Mouse (Mus musculus): Measurements from ENCODE around the gene Stom. TPM values are rescaled to one million over a fixed set of nuclear protein-coding genes. Genes with fewer than 3 reads are reported as not detected.
A peak's percentile ranks its signal among the peaks of the same experiment; 100 is the strongest.

The Stom gene
- polyA plus RNA-seq, 1 experiment from 2014 or later, result 128 TPM

DNA sequence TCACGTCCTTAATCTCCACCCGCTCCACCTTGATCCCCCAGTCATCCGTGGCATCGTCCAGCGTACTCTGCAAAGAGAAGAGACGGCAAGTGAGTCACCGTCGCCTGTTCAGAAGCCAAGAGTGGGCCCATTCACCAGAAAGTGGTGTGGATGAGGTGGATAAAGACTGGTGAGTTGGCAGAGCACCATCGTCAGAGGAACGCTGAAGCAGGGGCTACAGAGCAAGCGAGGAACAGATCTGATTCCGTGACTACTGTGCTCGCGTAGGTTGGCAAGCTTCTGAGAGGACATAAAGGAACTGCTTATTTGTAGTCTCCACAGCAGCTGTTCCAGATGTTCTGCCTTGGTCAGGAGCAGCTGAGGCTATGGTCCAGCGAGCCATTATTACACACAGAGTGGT lies 16.4 kb downstream of the Stom start:
- no peak for DNase-seq
- peak overlapping the region; percentile 98; the same call in 1 of the 2 replicates for H3K27ac ChIP-seq
- ATAC-seq (ENCODE audit: low read depth), result no peak
- no peaks in the 10 kb centered on the region for H3K27me3 ChIP-seq
- peaks cover 100% of the 10 kb centered on the region for H3K36me3 ChIP-seq
- peaks cover 93% of the 10 kb centered on the region for H3K4me1 ChIP-seq (replicated peaks)
- WGBS (ENCODE audit: insufficient replicate concordance), result 92% methylated on average over 15 of the region's 15 CpGs
- H3K4me2 ChIP-seq, result no peak overlapping the region
- no peak overlapping the region for H3K9ac ChIP-seq
- no peaks in the 10 kb centered on the region for H3K9me3 ChIP-seq (replicated peaks)
- no peak overlapping the region for H3K4me3 ChIP-seq (replicated peaks)

DNA sequence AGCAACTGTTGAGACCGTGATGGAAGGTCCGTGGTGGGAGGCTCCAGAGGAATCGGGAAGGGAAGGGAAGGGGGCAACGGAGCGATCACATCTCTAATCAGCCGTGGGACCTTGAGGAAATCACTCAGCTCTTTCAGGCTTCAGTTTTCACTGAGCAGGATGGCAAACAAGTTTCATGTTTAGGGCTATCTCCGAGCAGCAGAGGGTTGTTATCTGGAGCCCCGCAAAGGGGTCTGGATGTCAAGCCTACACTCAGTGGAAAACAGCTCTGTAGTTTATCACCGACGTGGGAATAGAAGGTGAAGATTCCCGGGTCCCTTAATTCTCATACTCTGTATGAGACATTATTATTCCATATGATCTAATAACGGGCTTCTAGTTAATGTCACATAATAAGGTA lies 18.4 kb downstream of the Stom start:
- H3K4me1 ChIP-seq (replicated peaks), result peaks cover 77% of the 10 kb centered on the region

DNA sequence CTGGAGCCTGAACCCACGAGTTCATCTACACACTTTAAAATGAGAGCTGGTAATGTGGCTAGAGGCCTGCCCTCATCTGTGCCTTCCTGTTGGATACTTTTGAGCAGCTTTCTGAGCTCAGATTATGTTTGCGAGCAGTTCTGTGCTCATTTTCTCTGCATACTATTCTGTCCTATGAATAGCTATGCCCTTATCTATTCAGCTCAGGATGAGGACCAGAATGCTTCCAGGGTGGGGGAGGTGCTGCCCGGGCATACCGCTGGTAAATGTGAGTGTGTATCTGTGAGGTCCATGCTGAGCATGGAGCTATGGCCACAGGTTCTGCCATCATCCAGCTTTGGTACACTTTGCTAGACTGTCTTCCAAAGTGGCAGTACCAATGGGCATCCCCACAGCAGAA lies 19.2 kb downstream of the Stom start:
- peak overlapping the region; percentile 61 for H3K4me2 ChIP-seq
- H3K27ac ChIP-seq, result peak overlapping the region; percentile 98
- H3K9ac ChIP-seq, result peak overlapping the region; percentile 61
- H3K4me3 ChIP-seq (replicated peaks), result peak overlapping the region; percentile 25
- no peaks in the 10 kb centered on the region for H3K27me3 ChIP-seq
- peaks cover 69% of the 10 kb centered on the region for H3K4me1 ChIP-seq (replicated peaks)
- 19% methylated on average over 4 of the region's 4 CpGs for WGBS (ENCODE audit: insufficient replicate concordance)
- peak; percentile 75 for DNase-seq
- H3K36me3 ChIP-seq, result peaks cover 100% of the 10 kb centered on the region
- ATAC-seq (ENCODE audit: low read depth), result peak; percentile 89
- H3K9me3 ChIP-seq (replicated peaks), result no peaks in the 10 kb centered on the region

More for the DNA sequence above, 18.4 kb downstream of the Stom start:
- H3K27me3 ChIP-seq, result no peaks in the 10 kb centered on the region
- WGBS (ENCODE audit: insufficient replicate concordance), result 23% methylated on average over 12 of the region's 12 CpGs
- peak overlapping the region; percentile 61 for H3K4me2 ChIP-seq
- peak overlapping the region; percentile 61 for H3K9ac ChIP-seq
- no peaks in the 10 kb centered on the region for H3K9me3 ChIP-seq (replicated peaks)
- H3K4me3 ChIP-seq (replicated peaks), result peak overlapping the region; percentile 25
- ATAC-seq (ENCODE audit: low read depth) (peak; percentile 76), DNase-seq (peak; percentile 63)
- peaks cover 100% of the 10 kb centered on the region for H3K36me3 ChIP-seq
- peak overlapping the region; percentile 98 for H3K27ac ChIP-seq

DNA sequence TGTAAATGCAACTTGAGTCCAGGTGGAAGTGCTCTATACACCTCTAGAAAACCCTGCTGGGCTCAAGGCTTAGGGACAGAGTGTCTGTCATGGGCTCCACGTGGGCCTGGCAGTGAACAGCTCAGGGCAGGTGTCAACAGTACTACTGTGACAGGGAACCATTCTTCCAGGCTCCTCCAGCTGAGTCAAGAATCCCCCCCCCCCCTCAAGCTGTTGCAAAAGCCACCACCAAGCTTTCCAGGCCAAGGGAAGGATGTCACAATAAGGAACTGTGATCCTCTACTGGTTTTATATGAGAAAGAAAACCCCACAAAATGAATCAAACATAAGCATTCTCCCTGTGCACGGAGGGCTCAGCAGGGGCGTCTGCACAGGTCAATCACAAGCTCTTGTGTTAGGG lies 22.5 kb downstream of the Stom start:
- Histone ChIP-seq H3K4me1 (replicated peaks) (peaks cover 47% of the 10 kb centered on the region), H3K4me3 (replicated peaks) (no peak overlapping the region), H3K27me3 (no peaks in the 10 kb centered on the region), H3K9ac (no peak overlapping the region), H3K4me2 (no peak overlapping the region), H3K36me3 (peaks cover 79% of the 10 kb centered on the region), H3K9me3 (replicated peaks) (no peaks in the 10 kb centered on the region), H3K27ac (0 out of 2 replicates have a peak overlapping the region, but pooled peaks have one; percentile 9)
- 74% methylated on average over 3 of the region's 3 CpGs for WGBS (ENCODE audit: insufficient replicate concordance)
- no peak for DNase-seq
- no peak for ATAC-seq (ENCODE audit: low read depth)

DNA sequence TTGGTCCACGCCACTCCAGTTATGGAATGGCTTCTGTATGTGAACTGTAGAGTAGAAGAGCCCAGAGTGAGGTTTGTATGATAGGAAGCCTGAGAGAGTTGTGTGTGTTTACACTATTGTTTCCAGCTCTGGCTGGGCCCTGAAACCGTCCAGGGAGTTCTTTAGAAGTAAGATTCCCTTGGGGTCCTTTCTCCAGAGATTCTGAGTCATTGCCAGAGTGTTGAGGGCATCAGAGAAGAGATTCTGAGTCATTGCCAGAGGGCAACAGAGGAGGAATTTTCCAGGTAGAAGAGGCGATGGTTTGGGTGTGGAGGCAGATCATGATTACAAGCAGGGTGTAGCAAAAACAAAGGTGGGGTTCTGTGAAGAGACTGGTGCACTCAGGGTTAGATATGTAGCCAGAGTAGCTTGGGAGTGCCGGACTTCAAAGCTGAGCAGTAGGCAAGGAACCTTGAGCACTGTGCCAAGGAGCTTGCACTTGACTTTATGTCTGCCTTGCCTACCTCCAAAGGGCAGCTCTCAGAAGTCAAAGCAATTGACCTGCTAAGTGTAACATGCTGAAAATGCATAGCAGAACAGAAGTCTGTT lies 26.8 kb downstream of the Stom start:
- peaks cover 36% of the 10 kb centered on the region for H3K36me3 ChIP-seq
- H3K27ac ChIP-seq, result no peak overlapping the region
- H3K9me3 ChIP-seq (replicated peaks), result no peaks in the 10 kb centered on the region
- no peak overlapping the region for H3K4me3 ChIP-seq (replicated peaks)
- H3K27me3 ChIP-seq, result no peaks in the 10 kb centered on the region
- WGBS (ENCODE audit: insufficient replicate concordance), result 67% methylated on average over 4 of the region's 4 CpGs
- H3K4me1 ChIP-seq (replicated peaks), result peaks cover 14% of the 10 kb centered on the region
- DNase-seq (no peak), ATAC-seq (ENCODE audit: low read depth) (0 out of 2 replicates have a peak, but pooled peaks have one; percentile 34)
- no peak overlapping the region for H3K4me2 ChIP-seq
- no peak overlapping the region for H3K9ac ChIP-seq

DNA sequence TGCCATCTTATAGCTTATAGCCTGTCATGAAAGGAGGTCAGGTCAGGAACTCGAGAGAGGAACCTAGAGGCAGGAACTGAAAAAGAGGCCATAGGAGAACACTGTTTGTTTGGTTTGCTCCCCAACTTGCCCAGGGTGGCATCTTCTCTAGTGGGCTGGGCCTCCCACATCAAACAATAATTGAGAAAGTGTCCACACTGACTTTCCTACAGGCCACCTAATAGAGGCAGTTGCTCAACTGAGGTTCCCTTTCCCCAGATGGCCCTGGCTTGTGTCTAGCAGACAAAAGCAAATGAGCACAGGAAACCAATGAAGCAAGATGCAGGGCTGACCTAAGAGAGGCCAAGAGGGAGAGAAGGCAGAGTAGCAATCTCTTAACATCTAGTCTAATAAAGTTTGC lies 28.6 kb downstream of the Stom start:
- 37% methylated on average over 1 of the region's 1 CpGs for WGBS (ENCODE audit: insufficient replicate concordance)
- no peaks in the 10 kb centered on the region for H3K27me3 ChIP-seq
- no peak for ATAC-seq (ENCODE audit: low read depth)
- peaks cover 18% of the 10 kb centered on the region for H3K36me3 ChIP-seq
- no peak for DNase-seq
- no peak overlapping the region for H3K4me3 ChIP-seq (replicated peaks)
- H3K27ac ChIP-seq, result no peak overlapping the region
- peaks cover 10% of the 10 kb centered on the region for H3K4me1 ChIP-seq (replicated peaks)
- no peaks in the 10 kb centered on the region for H3K9me3 ChIP-seq (replicated peaks)
- no peak overlapping the region for H3K4me2 ChIP-seq
- H3K9ac ChIP-seq, result no peak overlapping the region

DNA sequence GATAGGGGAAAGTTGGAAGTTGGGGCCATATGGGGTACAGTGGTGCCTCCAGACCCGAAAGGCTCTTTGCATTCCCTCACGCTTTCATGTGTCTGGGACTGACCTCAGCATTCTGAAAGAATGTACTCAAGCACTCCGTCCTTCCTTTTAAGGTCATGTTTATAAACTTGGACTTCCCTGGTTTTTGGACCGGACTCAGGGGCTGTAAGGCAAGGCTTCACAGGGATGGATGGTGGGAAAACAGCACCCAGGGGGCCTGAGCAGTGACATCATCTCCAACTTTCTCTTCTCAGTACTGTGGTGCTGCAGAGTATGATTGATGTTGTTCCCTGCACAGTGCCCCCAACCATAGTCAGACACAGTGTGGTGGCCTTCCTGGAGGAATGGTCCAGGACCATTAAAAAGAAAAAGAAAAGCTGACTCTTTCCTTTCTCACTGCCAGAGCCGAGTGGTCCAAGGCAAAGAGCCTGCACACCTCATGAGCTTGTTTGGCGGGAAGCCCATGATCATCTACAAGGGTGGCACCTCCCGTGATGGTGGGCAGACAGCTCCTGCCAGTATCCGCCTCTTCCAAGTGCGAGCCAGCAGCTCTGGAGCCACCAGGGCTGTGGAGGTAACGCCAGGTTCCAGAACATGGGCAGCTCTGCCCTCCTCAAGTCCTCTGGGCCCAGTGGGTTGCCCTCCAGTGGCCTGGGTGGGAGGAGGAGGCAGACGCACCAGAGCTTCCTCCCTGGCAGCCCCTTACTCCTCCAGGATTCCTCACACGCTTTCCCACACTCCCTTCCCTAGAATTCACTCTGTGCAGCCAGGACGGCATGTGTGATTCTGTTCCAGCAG lies 34.5 kb downstream of the Stom start:
- Histone ChIP-seq H3K27ac (no peak overlapping the region), H3K27me3 (no peaks in the 10 kb centered on the region), H3K9ac (no peak overlapping the region), H3K9me3 (replicated peaks) (no peaks in the 10 kb centered on the region), H3K4me3 (replicated peaks) (no peak overlapping the region), H3K36me3 (no peaks in the 10 kb centered on the region), H3K4me1 (replicated peaks) (peaks cover 22% of the 10 kb centered on the region), H3K4me2 (no peak overlapping the region)
- no peak for ATAC-seq (ENCODE audit: low read depth)
- DNase-seq, result no peak
- WGBS (ENCODE audit: insufficient replicate concordance), result 68% methylated on average over 13 of the region's 13 CpGs

DNA sequence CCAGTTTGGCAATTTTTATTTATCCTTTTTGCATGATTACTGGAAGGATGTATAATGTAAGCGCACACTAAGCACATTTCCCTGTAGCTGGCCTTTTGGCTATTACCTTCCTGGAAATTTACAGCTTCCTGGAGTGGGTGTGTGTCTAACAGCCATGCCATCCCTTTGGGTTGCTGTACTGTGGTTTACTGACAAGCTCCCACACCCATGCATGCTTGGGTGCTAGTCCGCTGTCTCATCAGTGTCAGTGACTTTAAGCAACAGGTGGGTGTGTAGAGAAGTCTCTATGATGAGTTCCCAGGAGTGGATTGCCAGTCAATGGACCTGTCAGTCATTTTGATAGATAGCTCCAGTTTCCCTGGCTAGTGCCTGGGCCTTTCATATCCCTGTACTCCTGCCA lies 37.3 kb downstream of the Stom start:
- 46% methylated on average over 2 of the region's 2 CpGs for whole genome bisulfite sequencing (ENCODE audit: insufficient replicate concordance)
- peak; percentile 61; the same call in 1 of the 2 replicates for ATAC-seq (ENCODE audit: low read depth)
- H3K9me3 ChIP-seq (replicated peaks), result no peaks in the 10 kb centered on the region
- DNase-seq, result no peak
- no peak overlapping the region for H3K4me2 ChIP-seq
- H3K4me1 ChIP-seq (replicated peaks), result peaks cover 22% of the 10 kb centered on the region
- H3K9ac ChIP-seq, result no peak overlapping the region
- peak overlapping the region; percentile 14; the same call in 1 of the 2 replicates for H3K27ac ChIP-seq
- no peaks in the 10 kb centered on the region for H3K27me3 ChIP-seq
- peaks cover 5% of the 10 kb centered on the region; the same call in 1 of the 2 replicates for H3K36me3 ChIP-seq
- no peak overlapping the region for H3K4me3 ChIP-seq (replicated peaks)

DNA sequence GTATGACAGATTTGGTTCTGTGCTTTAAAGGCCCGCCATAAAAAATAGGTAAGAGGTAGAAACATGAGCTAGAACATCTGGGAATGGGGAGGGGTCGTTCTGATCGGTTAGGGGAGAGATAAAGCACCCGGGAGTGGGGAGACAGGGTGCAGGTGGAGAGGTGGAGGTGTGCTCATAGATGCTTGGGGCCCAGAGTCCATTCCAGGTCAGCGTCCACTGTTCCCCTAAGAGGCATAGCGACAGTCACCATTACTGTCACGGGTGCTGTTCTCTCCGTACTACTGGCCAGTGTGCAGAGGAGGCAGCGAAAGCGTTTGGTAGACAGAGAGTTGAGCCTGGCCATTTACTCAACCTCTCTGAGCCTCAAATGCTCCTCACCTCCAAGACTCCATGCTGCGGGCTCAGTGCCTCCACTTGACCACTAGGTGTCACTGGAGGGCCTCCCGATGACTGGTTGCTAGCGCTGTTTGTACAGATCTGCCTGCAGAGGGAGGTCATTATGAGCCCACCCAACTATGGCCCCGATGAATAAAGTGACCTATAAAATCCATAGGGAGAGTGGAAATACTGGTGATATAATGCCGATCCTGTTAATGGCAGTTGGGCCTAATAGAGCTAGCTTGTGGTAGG lies 39.0 kb downstream of the Stom start:
- no peak overlapping the region for H3K4me3 ChIP-seq (replicated peaks)
- peaks cover 9% of the 10 kb centered on the region; the same call in 1 of the 2 replicates for H3K36me3 ChIP-seq
- peaks cover 22% of the 10 kb centered on the region for H3K4me1 ChIP-seq (replicated peaks)
- no peak overlapping the region for H3K9ac ChIP-seq
- 20% methylated on average over 15 of the region's 15 CpGs for WGBS (ENCODE audit: insufficient replicate concordance)
- peak; percentile 72 for DNase-seq
- peak; percentile 61 for ATAC-seq (ENCODE audit: low read depth)
- H3K4me2 ChIP-seq, result no peak overlapping the region
- H3K9me3 ChIP-seq (replicated peaks), result no peaks in the 10 kb centered on the region
- H3K27ac ChIP-seq, result no peak overlapping the region
- H3K27me3 ChIP-seq, result no peaks in the 10 kb centered on the region

DNA sequence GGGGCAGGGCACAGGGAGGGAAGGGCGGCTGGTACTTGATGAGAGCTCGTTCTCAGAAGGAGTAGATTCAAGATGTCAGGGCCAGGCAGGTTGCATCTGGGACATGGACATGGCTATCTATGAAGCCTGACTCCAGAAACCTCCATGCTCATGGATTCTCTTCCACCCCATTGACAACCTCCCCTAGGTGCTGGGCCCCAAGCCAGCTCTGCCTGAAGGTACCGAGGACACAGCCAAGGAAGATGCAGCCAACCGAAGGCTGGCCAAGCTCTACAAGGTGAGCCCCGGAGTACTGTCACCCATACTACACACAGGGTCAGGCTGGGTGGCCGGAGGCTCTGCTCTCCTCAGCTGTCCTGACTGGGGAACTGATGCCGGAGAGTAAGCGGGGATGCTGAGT lies 43.5 kb downstream of the Stom start:
- Histone ChIP-seq H3K27ac (no peak overlapping the region), H3K36me3 (peaks cover 23% of the 10 kb centered on the region), H3K4me2 (no peak overlapping the region), H3K4me3 (replicated peaks) (no peak overlapping the region), H3K27me3 (no peaks in the 10 kb centered on the region), H3K9ac (no peak overlapping the region), H3K9me3 (replicated peaks) (no peaks in the 10 kb centered on the region), H3K4me1 (replicated peaks) (peaks cover 6% of the 10 kb centered on the region)
- 78% methylated on average over 8 of the region's 8 CpGs for WGBS (ENCODE audit: insufficient replicate concordance)
- no peak for ATAC-seq (ENCODE audit: low read depth)
- DNase-seq, result no peak

DNA sequence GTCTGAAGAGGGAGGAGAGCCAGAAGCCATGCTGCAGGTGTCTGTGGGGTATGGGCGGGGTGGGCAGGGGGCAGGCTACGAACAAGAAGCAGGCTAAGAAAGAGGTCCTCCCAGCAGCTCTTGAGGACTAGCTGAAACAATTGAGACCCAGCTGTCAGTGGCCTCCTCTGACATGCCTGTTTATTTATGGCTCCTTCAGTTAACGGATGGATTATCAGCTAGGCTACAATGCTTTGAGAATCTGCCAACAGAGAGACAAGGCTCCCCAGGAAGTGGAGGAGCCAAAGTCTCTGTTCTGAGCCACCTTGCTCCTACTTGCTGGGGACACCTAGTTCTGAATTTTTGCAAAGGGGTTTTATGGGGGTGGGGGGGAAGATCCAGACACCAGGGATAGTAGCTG lies 44.1 kb downstream of the Stom start:
- no peak overlapping the region for H3K9ac ChIP-seq
- peaks cover 2% of the 10 kb centered on the region; the same call in 1 of the 2 replicates for H3K4me1 ChIP-seq (replicated peaks)
- WGBS (ENCODE audit: insufficient replicate concordance), result 38% methylated on average over 3 of the region's 3 CpGs
- peaks cover 23% of the 10 kb centered on the region for H3K36me3 ChIP-seq
- no peak overlapping the region for H3K4me3 ChIP-seq (replicated peaks)
- H3K27me3 ChIP-seq, result no peaks in the 10 kb centered on the region
- H3K27ac ChIP-seq, result no peak overlapping the region
- no peak for DNase-seq
- H3K9me3 ChIP-seq (replicated peaks), result no peaks in the 10 kb centered on the region
- no peak overlapping the region for H3K4me2 ChIP-seq
- ATAC-seq (ENCODE audit: low read depth), result no peak

Data from liver, embryonic 13.5 days (tissue).